Mouse (Mus musculus): ENCODE measurements around the gene Tgtp2.

- TF ChIP-seq CTCF (IDR thresholded peaks at IDR 0.05; ENCODE audit: low read depth) (no peak), EP300 (optimal IDR thresholded peaks at IDR 0.05) (no peak)
These were observed 19.8 kb upstream of the Tgtp2 start for GRCm38 (mm10) chr11:49083808-49084207.

Data from stomach, postnatal 0 days (tissue).